Mouse (Mus musculus): ENCODE data around the gene Madcam1.

DNA sequence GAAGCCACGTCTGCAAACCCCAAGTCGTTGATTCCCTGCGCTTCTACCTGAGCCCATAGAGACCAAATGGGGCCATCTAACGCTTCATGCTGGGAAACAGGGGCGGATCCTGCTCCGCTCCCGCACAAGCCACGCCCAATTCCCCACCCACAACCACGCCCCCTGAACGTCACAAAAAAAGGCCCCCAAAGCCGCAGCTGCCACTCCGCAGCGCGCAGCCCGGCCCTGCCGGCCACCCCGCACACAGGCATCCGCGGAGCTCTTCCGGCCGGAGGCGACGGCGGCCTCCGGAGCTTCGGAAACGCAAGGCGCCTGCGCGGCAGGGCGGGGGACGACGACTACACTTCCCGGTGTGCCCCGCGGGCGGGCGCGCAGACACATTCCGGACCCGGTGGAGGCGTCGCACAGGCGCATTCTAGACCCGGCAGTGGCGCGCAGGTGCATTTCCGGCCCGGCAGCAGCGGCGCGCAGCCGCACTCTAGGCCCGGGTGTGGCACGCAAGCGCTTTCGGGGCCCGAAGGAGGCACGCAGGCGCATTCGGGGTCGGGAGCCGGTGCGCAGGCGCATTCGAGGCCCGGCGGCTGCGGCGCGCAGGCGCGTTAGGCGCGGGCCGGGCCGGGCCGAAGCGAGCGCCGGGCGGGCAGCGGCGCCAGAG is 17.4 kb downstream of the Madcam1 start, which contains the start of gene Cdc34:
- TF ChIP-seq CTCF (IDR thresholded peaks at IDR 0.05; ENCODE audit: low read depth, low read length) = no peak
- no peak for TF ChIP-seq TAL1 (conservative IDR thresholded peaks at IDR 0.05; ENCODE audit: low read depth, low read length)
- no peak for TF ChIP-seq GATA1 (IDR thresholded peaks at IDR 0.05; ENCODE audit: borderline replicate concordance, low read length)
- no peak for TF ChIP-seq POLR2AphosphoS5 (IDR thresholded peaks at IDR 0.05; ENCODE audit: insufficient replicate concordance, low read depth, low read length)
- TF ChIP-seq GATA2 (IDR thresholded peaks at IDR 0.05; ENCODE audit: borderline replicate concordance, low read depth, low read length) = no peak

Measured in G1E (cell line).